Mouse (Mus musculus) cerebellum, adult 2 months (tissue): ENCODE measurements around the gene Tmem150b.

Source experiments
- CTCF ChIP-seq: fragments of 200-500 bp; IDR thresholded peaks from 2 replicates; pipeline ENCODE4 v1.5.1; 2011; ENCODE audit warnings: low read depth, mild to moderate bottlenecking, control low read depth, low read length, moderate library complexity, borderline replicate concordance; ENCODE audit not compliant: insufficient read depth
- POLR2A ChIP-seq: fragments of 200-500 bp; IDR thresholded peaks from 2 replicates; pipeline ENCODE4 v1.6.1; 2011; ENCODE audit warnings: low read length, control low read depth, borderline replicate concordance; ENCODE audit not compliant: insufficient read depth

GRCm38 (mm10) chr7:4693004-4693403 lies 32.0 kb downstream of the Tmem150b start:
- no peak for TF ChIP-seq POLR2A
- TF ChIP-seq CTCF = no peak
